Mouse (Mus musculus) spleen, adult 2 months (tissue): ENCODE measurements around the gene Wdpcp. TPM values are rescaled to one million over a fixed set of nuclear protein-coding genes. Genes with fewer than 3 reads are reported as not detected.
A peak's percentile ranks its signal among the peaks of the same experiment; 100 is the strongest.

Experiments used
- DNase-seq, 2 experiments: peaks; one replicate each; pipeline versions ENCODE4 v3.0.0 to v3.0.0-alpha.2; 2012 to 2021; ENCODE audit warnings: low spot score in 2 of 2, low read depth in 1 of 2
- H3K27ac ChIP-seq: fragments of 200-500 bp; 2 replicates; pipeline ENCODE4 v1.5.1; 2012; ENCODE audit warnings: low read length, inconsistent platforms; ENCODE audit not compliant: insufficient read depth
- H3K27me3 ChIP-seq: fragments of 200-500 bp; 2 replicates; pipeline ENCODE4 v1.6.1; 2012; ENCODE audit warnings: mild to moderate bottlenecking, moderate library complexity, low read length, inconsistent platforms; ENCODE audit not compliant: control insufficient read depth, insufficient read depth
- H3K36me3 ChIP-seq: fragments of 200-500 bp; 2 replicates; pipeline ENCODE4 v1.6.1; 2012; ENCODE audit warnings: mild to moderate bottlenecking, low read length, inconsistent platforms; ENCODE audit not compliant: control insufficient read depth, insufficient read depth
- H3K4me1 ChIP-seq: fragments of 200-500 bp; 2 replicates; pipeline ENCODE4 v1.6.1; 2011; ENCODE audit warnings: inconsistent platforms; ENCODE audit not compliant: control insufficient read depth, insufficient read depth, insufficient read length
- H3K4me3 ChIP-seq: fragments of 200-500 bp; 2 replicates; pipeline ENCODE4 v1.5.1; 2011; ENCODE audit warnings: mild to moderate bottlenecking, inconsistent platforms; ENCODE audit not compliant: insufficient read depth, insufficient read length; ENCODE audit errors: extremely low read depth
- CTCF ChIP-seq: fragments of 200-500 bp; IDR thresholded peaks from 2 replicates; pipeline ENCODE4 v1.5.1; 2011; ENCODE audit warnings: mild to moderate bottlenecking, inconsistent platforms; ENCODE audit not compliant: insufficient read depth, insufficient read length, insufficient replicate concordance; ENCODE audit errors: extremely low read depth
- POLR2A ChIP-seq: fragments of 200-500 bp; IDR thresholded peaks from 2 replicates; pipeline ENCODE4 v1.6.1; 2011; ENCODE audit warnings: low read depth, low read length, inconsistent platforms
- WGBS: fragments of 180-500 bp; shearing (Covaris S2); methylation state at CpG from one replicate; pipeline ENCODE4 v1.1.7; 2018; 5-methylcytosine and 5-hydroxymethylcytosine counted together
- polyA plus RNA-seq: library from polyadenylated mRNA; depleted of rRNA; stranded (reverse); fragments of >200 nt; gene quantifications from 2 replicates; pipeline ENCODE4 v1.2.3, GENCODE M21; 2012

The Wdpcp gene
- polyA plus RNA-seq, 1 experiment = 1.4 TPM

- Histone ChIP-seq H3K36me3 (peaks cover 4% of the 10 kb centered on the region), H3K4me1 (peaks cover 11% of the 10 kb centered on the region), H3K4me3 (no peak overlapping the region), H3K27ac (peak overlapping the region; percentile 65), H3K27me3 (no peaks in the 10 kb centered on the region)
- DNase-seq = no peak
- TF ChIP-seq CTCF (no peak), POLR2A (no peak)
- WGBS = 5% methylated on average over 5 of the region's 5 CpGs
These were observed 3.0 kb upstream of the Wdpcp start for GRCm38 (mm10) chr11:21569002-21569401.

- Histone ChIP-seq H3K4me1 (peaks cover 11% of the 10 kb centered on the region), H3K27ac (peak overlapping the region; percentile 65), H3K4me3 (no peak overlapping the region), H3K27me3 (no peaks in the 10 kb centered on the region), H3K36me3 (peaks cover 3% of the 10 kb centered on the region)
- 3% methylated on average over 3 of the region's 3 CpGs for WGBS
- TF ChIP-seq POLR2A (no peak), CTCF (no peak)
- no peak for DNase-seq
These were observed 2.5 kb upstream of the Wdpcp start for GRCm38 (mm10) chr11:21569456-21570108.

GRCm38 (mm10) chr11:21570109-21570474, 1.9 kb upstream of the Wdpcp start:
- 60% methylated on average over 2 of the region's 2 CpGs for WGBS
- H3K27ac ChIP-seq = no peak overlapping the region
- TF ChIP-seq CTCF = no peak
- no peak for TF ChIP-seq POLR2A

GRCm38 (mm10) chr11:21570973-21571372, 1.1 kb upstream of the Wdpcp start:
- no peak overlapping the region for H3K27ac ChIP-seq
- no peaks in the 10 kb centered on the region for H3K36me3 ChIP-seq
- TF ChIP-seq CTCF = no peak
- TF ChIP-seq POLR2A = no peak
- 13% methylated on average over 10 of the region's 10 CpGs for WGBS
- peak overlapping the region; percentile 79 for H3K4me3 ChIP-seq
- H3K27me3 ChIP-seq = no peaks in the 10 kb centered on the region
- peaks cover 11% of the 10 kb centered on the region for H3K4me1 ChIP-seq
- no peak for DNase-seq

More at GRCm38 (mm10) chr11:21570109-21570474, 1.9 kb upstream of the Wdpcp start:
- peaks cover 2% of the 10 kb centered on the region for H3K36me3 ChIP-seq
- H3K4me1 ChIP-seq = peaks cover 11% of the 10 kb centered on the region
- no peak overlapping the region for H3K4me3 ChIP-seq
- DNase-seq = no peak
- no peaks in the 10 kb centered on the region for H3K27me3 ChIP-seq

GRCm38 (mm10) chr11:21581472-21581871, 9.4 kb downstream of the Wdpcp start:
- Histone ChIP-seq H3K36me3 (no peaks in the 10 kb centered on the region), H3K4me1 (no peaks in the 10 kb centered on the region), H3K27ac (no peak overlapping the region), H3K4me3 (no peak overlapping the region), H3K27me3 (no peaks in the 10 kb centered on the region)
- WGBS = 78% methylated on average over 7 of the region's 7 CpGs
- DNase-seq = no peak
- TF ChIP-seq CTCF = no peak
- no peak for TF ChIP-seq POLR2A

- no peak for DNase-seq
- Histone ChIP-seq H3K4me3 (no peak overlapping the region), H3K36me3 (no peaks in the 10 kb centered on the region), H3K4me1 (no peaks in the 10 kb centered on the region), H3K27me3 (no peaks in the 10 kb centered on the region), H3K27ac (no peak overlapping the region)
- TF ChIP-seq CTCF = no peak
- no peak for TF ChIP-seq POLR2A
- 81% methylated on average over 1 of the region's 1 CpGs for WGBS
These were observed 11.3 kb downstream of the Wdpcp start for GRCm38 (mm10) chr11:21583286-21583685.

- no peak overlapping the region for H3K27ac ChIP-seq
- no peak overlapping the region for H3K4me3 ChIP-seq
- no peaks in the 10 kb centered on the region for H3K36me3 ChIP-seq
- no peaks in the 10 kb centered on the region for H3K27me3 ChIP-seq
- H3K4me1 ChIP-seq = no peaks in the 10 kb centered on the region
- no peak for DNase-seq
- 92% methylated on average over 5 of the region's 5 CpGs for WGBS
- TF ChIP-seq CTCF = no peak
- no peak for TF ChIP-seq POLR2A
These were observed 30.5 kb downstream of the Wdpcp start for GRCm38 (mm10) chr11:21602497-21602896.

- Histone ChIP-seq H3K27me3 (no peaks in the 10 kb centered on the region), H3K36me3 (no peaks in the 10 kb centered on the region), H3K27ac (no peak overlapping the region), H3K4me1 (no peaks in the 10 kb centered on the region), H3K4me3 (no peak overlapping the region)
- TF ChIP-seq CTCF (no peak), POLR2A (no peak)
- no peak for DNase-seq
These were observed 43.9 kb downstream of the Wdpcp start for GRCm38 (mm10) chr11:21615915-21616314.
